Mouse (Mus musculus) MEL (cell line): ENCODE data around the gene Dennd1a.

Experiments used
- CTCF ChIP-seq, 3 experiments: IDR thresholded peaks in 2 of 3; conservative IDR thresholded peaks in 1 of 3; 2 replicates each; pipeline ENCODE4 v1.5.1; 2011 to 2012; ENCODE audit warnings: low read length in 3 of 3, low read depth in 2 of 3, mild to moderate bottlenecking in 2 of 3, improper control_type of control experiment in 1 of 3, inconsistent platforms in 1 of 3, mixed read lengths in 1 of 3, moderate library complexity in 1 of 3; ENCODE audit not compliant: control insufficient read depth in 1 of 3, insufficient read depth in 1 of 3, poor library complexity in 1 of 3, severe bottlenecking in 1 of 3
- ETS1 ChIP-seq: IDR thresholded peaks from 2 replicates; pipeline ENCODE4 v1.6.1; 2012; ENCODE audit warnings: low read depth, mild to moderate bottlenecking, inconsistent platforms, low read length, improper control_type of control experiment, moderate library complexity
- GATA1 ChIP-seq: IDR thresholded peaks from 2 replicates; pipeline ENCODE4 v1.6.1; 2011; ENCODE audit warnings: low read depth, low read length, improper control_type of control experiment
- MAX ChIP-seq: IDR thresholded peaks from 2 replicates; pipeline ENCODE4 v1.6.1; 2011; ENCODE audit warnings: low read length, improper control_type of control experiment
- MAZ ChIP-seq: IDR thresholded peaks from 2 replicates; pipeline ENCODE4 v1.6.1; 2012; ENCODE audit warnings: low read depth, mild to moderate bottlenecking, inconsistent platforms, low read length, improper control_type of control experiment
- NRF1 ChIP-seq: IDR thresholded peaks from 2 replicates; pipeline ENCODE4 v1.6.1; 2014; ENCODE audit warnings: low read depth, mild to moderate bottlenecking, inconsistent platforms, low read length, improper control_type of control experiment, moderate library complexity; ENCODE audit not compliant: poor library complexity, insufficient read depth, severe bottlenecking
- TCF12 ChIP-seq: IDR thresholded peaks from 2 replicates; pipeline ENCODE4 v1.6.1; 2014; ENCODE audit warnings: low read depth, mild to moderate bottlenecking, inconsistent platforms, low read length, improper control_type of control experiment, moderate library complexity
- UBTF ChIP-seq: IDR thresholded peaks from 2 replicates; pipeline ENCODE4 v1.6.1; 2012; ENCODE audit warnings: low read depth, mild to moderate bottlenecking, inconsistent platforms, low read length, improper control_type of control experiment, moderate library complexity, borderline replicate concordance; ENCODE audit not compliant: insufficient read depth

DNA sequence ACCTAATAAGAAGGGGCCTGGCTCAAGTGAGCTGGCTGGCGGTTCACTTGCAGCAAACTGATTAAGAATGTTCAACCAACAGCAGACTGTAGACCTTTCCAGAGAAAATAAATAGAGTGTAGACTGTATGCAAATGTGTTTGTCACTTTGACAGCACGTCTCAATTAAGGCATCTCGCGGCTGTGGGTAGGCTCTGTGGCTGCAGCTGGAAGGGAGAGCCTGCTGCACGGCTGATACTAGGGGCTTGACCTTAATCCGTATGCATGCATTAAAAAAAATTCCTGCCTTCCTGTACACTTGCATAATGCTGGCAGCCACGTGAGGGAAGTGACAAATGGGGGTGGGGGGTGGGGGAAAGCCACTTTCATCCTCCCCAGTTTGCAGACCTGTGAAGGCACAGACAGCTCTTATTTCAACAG is 445.0 kb downstream of the Dennd1a start:
- TF ChIP-seq MAX (no peak), MAZ (no peak), NRF1 (no peak), CTCF (IDR thresholded peaks at IDR 0.05 in 2 of 3, conservative IDR thresholded peaks at IDR 0.05 in 1 of 3; ENCODE audit: control insufficient read depth in 1 of 3, insufficient read depth in 1 of 3, low read depth in 2 of 3, low read length in 3 of 3, poor library complexity in 1 of 3, severe bottlenecking in 1 of 3) (no peak), ETS1 (no peak), UBTF (no peak), TCF12 (no peak), GATA1 (no peak)
